Mouse (Mus musculus): ENCODE data around the gene Etfrf1. TPM values are rescaled to one million over a fixed set of nuclear protein-coding genes. Genes with fewer than 3 reads are reported as not detected.

Etfrf1 gene
- total and polyA plus RNA-seq, 3 experiments, result 11.6 to 29.9 (median 21.9) TPM

GRCm38 (mm10) chr6:145235367-145235766, 24.4 kb downstream of the Etfrf1 start:
- dilution Hi-C loops (cut with MboI; ENCODE audit: extremely low pct_ligation_motif_present, extremely low pct_unique_long_range_greater_than_20kb, low sequenced_read_pairs), result no loop called here
- H3K4me3 ChIP-seq (replicated peaks in 1 of 3; ENCODE audit: low read depth in 2 of 3, low read length in 2 of 3, poor library complexity in 1 of 3), result no peak overlapping the region

GRCm38 (mm10) chr6:145237148-145237547, 26.2 kb downstream of the Etfrf1 start:
- Histone ChIP-seq H3K27me3 (replicated peaks) (no peaks in the 10 kb centered on the region), H3K36me3 (replicated peaks in 1 of 2; ENCODE audit: control insufficient read depth in 1 of 2, insufficient read depth in 1 of 2, low read length in 1 of 2) (peaks cover 8 to 55% of the 10 kb centered on the region in 2 experiments), H3K9ac (ENCODE audit: insufficient read depth, low read depth) (no peak overlapping the region), H3K4me3 (replicated peaks in 1 of 3; ENCODE audit: low read depth in 2 of 3, low read length in 2 of 3, poor library complexity in 1 of 3) (no peak overlapping the region), H3K4me2 (ENCODE audit: insufficient read depth, low read depth, poor library complexity, severe bottlenecking) (no peak overlapping the region), H3K27ac (ENCODE audit: insufficient read depth, low read depth) (no peak overlapping the region), H3K4me1 (ENCODE audit: control insufficient read depth in 1 of 2, insufficient read depth in 2 of 2) (peaks cover 0 to 15% of the 10 kb centered on the region in 2 experiments; a peak in 2 of 4 replicates), H3K79me2 (replicated peaks; ENCODE audit: control insufficient read depth, extremely low read depth, insufficient read depth, poor library complexity, severe bottlenecking) (peaks cover 3% of the 10 kb centered on the region; the same call in 1 of the 2 replicates), H3K9me3 (replicated peaks; ENCODE audit: low read length) (no peaks in the 10 kb centered on the region)
- TF ChIP-seq POLR2A (IDR thresholded peaks at IDR 0.05; ENCODE audit: low read depth, low read length) (no peak), IRF4 (IDR thresholded peaks at IDR 0.05; ENCODE audit: low read depth, low read length) (no peak), CTCF (conservative IDR thresholded peaks at IDR 0.05 in 1 of 2, IDR thresholded peaks at IDR 0.05 in 1 of 2; ENCODE audit: low read depth in 2 of 2, low read length in 2 of 2) (no peak), ZMIZ1 (IDR thresholded peaks at IDR 0.05; ENCODE audit: low read depth, low read length) (no peak), CHD2 (IDR thresholded peaks at IDR 0.05; ENCODE audit: low read length) (no peak), RAD21 (IDR thresholded peaks at IDR 0.05; ENCODE audit: low read depth, low read length) (no peak), MYC (IDR thresholded peaks at IDR 0.05; ENCODE audit: low read depth, low read length) (no peak), HCFC1 (IDR thresholded peaks at IDR 0.05; ENCODE audit: low read depth, low read length) (no peak), KAT2A (IDR thresholded peaks at IDR 0.05; ENCODE audit: insufficient replicate concordance, low read length) (no peak), ZKSCAN1 (IDR thresholded peaks at IDR 0.05; ENCODE audit: borderline replicate concordance, low read depth, low read length) (no peak), GABPA (IDR thresholded peaks at IDR 0.05; ENCODE audit: insufficient replicate concordance, low read depth, low read length) (no peak), UBTF (IDR thresholded peaks at IDR 0.05; ENCODE audit: low read depth, low read length) (no peak), MXI1 (IDR thresholded peaks at IDR 0.05; ENCODE audit: low read depth, low read length) (no peak), TBP (conservative IDR thresholded peaks at IDR 0.05; ENCODE audit: low read depth, low read length) (no peak), RCOR1 (conservative IDR thresholded peaks at IDR 0.05; ENCODE audit: low read depth, low read length) (no peak), TCF12 (IDR thresholded peaks at IDR 0.05; ENCODE audit: low read depth, low read length) (no peak), ZC3H11A (IDR thresholded peaks at IDR 0.05; ENCODE audit: low read depth, low read length) (no peak), NRF1 (IDR thresholded peaks at IDR 0.05; ENCODE audit: low read depth, low read length) (no peak), SIN3A (IDR thresholded peaks at IDR 0.05; ENCODE audit: low read length) (no peak), PAX5 (IDR thresholded peaks at IDR 0.05; ENCODE audit: low read length) (no peak)
- dilution Hi-C loops (cut with MboI; ENCODE audit: extremely low pct_ligation_motif_present, extremely low pct_unique_long_range_greater_than_20kb, low sequenced_read_pairs), result no loop called here
- in situ Hi-C loops (cut with MboI; ENCODE audit: low pct_ligation_motif_present, low pct_unique_long_range_greater_than_20kb, low sequenced_read_pairs), result no loop called here
- DNase-seq (ENCODE audit: extremely low read depth), result no peak

More at GRCm38 (mm10) chr6:145235367-145235766, 24.4 kb downstream of the Etfrf1 start:
- no peaks in the 10 kb centered on the region for H3K9me3 ChIP-seq (replicated peaks; ENCODE audit: low read length)
- no peak for DNase-seq (ENCODE audit: extremely low read depth)
- H3K36me3 ChIP-seq (replicated peaks in 1 of 2; ENCODE audit: control insufficient read depth in 1 of 2, insufficient read depth in 1 of 2, low read length in 1 of 2), result peaks cover 8 to 53% of the 10 kb centered on the region in 2 experiments
- TF ChIP-seq CTCF (conservative IDR thresholded peaks at IDR 0.05 in 1 of 2, IDR thresholded peaks at IDR 0.05 in 1 of 2; ENCODE audit: low read depth in 2 of 2, low read length in 2 of 2) (no peak), BHLHE40 (IDR thresholded peaks at IDR 0.05; ENCODE audit: low read depth, low read length) (no peak), SIN3A (IDR thresholded peaks at IDR 0.05; ENCODE audit: low read length) (no peak), POLR2A (IDR thresholded peaks at IDR 0.05; ENCODE audit: low read depth, low read length) (no peak), EP300 (IDR thresholded peaks at IDR 0.05; ENCODE audit: low read length) (no peak), ZKSCAN1 (IDR thresholded peaks at IDR 0.05; ENCODE audit: borderline replicate concordance, low read depth, low read length) (no peak)
- no peak overlapping the region for H3K4me2 ChIP-seq (ENCODE audit: insufficient read depth, low read depth, poor library complexity, severe bottlenecking)
- H3K27ac ChIP-seq (ENCODE audit: insufficient read depth, low read depth), result no peak overlapping the region
- no peak overlapping the region for H3K9ac ChIP-seq (ENCODE audit: insufficient read depth, low read depth)
- H3K79me2 ChIP-seq (replicated peaks; ENCODE audit: control insufficient read depth, extremely low read depth, insufficient read depth, poor library complexity, severe bottlenecking), result 0 out of 2 replicates have a peak, but pooled peaks cover 3% of the 10 kb centered on the region
- no peaks in the 10 kb centered on the region for H3K27me3 ChIP-seq (replicated peaks)
- in situ Hi-C loops (cut with MboI; ENCODE audit: low pct_ligation_motif_present, low pct_unique_long_range_greater_than_20kb, low sequenced_read_pairs), result no loop called here
- peaks cover 0 to 15% of the 10 kb centered on the region in 2 experiments; a peak in 2 of 4 replicates for H3K4me1 ChIP-seq (ENCODE audit: control insufficient read depth in 1 of 2, insufficient read depth in 2 of 2)
